Mouse (Mus musculus) layer of hippocampus, postnatal 36 days (tissue): ENCODE measurements around the gene Foxo4. TPM values are rescaled to one million over a fixed set of nuclear protein-coding genes. Genes with fewer than 3 reads are reported as not detected.
A peak's percentile ranks its signal among the peaks of the same experiment; 100 is the strongest.

Experiments
- DNase-seq, 2 experiments: peaks; one replicate each; pipeline ENCODE4 v3.0.0; 2022
- total RNA-seq, 2 experiments: library from RNA; stranded (reverse); gene quantifications; 2 replicates each; pipeline ENCODE4 v1.2.3; 2021

Foxo4 gene
- total RNA-seq = 10 to 100 TPM; 21.3 to 25.4 TPM

- peak; percentile 81 to 85 for DNase-seq
Observed at GRCm38 (mm10) chrX:101253952-101254729, at the start of gene Foxo4. Gene Foxo4, plus strand, starts transcription at chrX:101254528.

- peak; percentile 87 for DNase-seq
Observed at GRCm38 (mm10) chrX:101221834-101222795, 32.2 kb upstream of the Foxo4 start, which contains the start of gene Snx12. Gene Snx12, minus strand, starts transcription at chrX:101222563.

- no peak for DNase-seq
Observed at GRCm38 (mm10) chrX:101222796-101223162, 31.5 kb upstream of the Foxo4 start.

GRCm38 (mm10) chrX:101245011-101245410 is 9.3 kb upstream of the Foxo4 start:
- no peak for DNase-seq

DNA sequence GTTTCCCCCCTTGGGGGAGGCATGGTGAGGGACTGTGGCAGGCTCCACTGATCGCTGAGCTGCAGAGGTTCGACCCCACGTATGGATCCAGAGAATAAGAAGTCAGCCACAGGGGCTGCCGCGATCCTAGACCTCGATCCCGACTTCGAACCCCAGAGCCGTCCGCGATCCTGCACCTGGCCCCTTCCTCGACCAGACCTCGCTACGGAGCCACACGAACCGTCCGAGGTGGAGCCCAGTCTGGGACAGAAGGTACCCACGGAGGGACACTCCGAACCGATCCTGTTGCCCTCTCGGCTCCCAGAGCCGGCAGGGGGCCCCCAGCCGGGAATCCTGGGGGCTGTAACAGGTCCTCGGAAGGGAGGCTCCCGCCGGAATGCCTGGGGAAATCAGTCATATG is 412 bp downstream of the Foxo4 start:
- DNase-seq = no peak

DNA sequence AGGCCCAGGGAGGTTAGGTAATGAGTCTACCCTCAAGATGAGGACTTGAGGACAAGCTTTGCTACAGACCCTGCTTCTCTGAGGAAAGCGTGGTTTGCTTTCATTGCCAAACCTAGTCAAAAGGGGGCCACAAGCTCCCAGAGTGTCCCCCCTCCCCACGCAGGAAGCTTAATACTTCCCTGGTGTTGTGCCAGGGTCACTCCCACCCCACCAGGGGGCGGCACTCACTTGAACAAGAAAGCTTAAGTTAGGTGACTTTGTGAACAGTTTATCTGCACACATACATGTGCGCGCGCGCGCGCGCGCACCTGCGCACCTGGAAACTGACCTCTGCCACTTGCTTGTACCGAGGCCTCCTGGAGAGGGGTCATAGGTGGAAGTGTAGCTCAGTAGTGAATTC is 2.3 kb downstream of the Foxo4 start:
- no peak for DNase-seq

GRCm38 (mm10) chrX:101260441-101261325 is 6.4 kb downstream of the Foxo4 start:
- DNase-seq = no peak

DNA sequence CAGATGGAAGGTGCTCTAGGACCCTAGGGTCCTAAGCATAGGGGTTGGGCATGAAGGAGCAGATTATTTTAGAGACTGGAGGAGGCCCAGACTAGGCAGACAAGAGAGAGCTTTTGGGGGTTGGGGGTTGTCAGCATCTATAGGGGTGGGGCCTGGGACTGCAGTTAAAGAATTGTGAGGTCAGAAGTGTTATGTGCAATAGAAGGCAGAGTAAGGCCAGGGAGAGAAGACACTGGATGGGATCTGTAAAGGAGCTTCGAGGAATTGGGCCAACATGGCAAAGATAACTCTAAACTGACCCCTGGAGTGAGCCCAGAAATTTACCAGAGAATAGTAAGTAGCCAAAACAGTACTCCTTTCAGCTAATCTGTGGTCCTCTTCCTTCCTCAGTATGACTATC is 9.6 kb downstream of the Foxo4 start, which contains the start of gene Gm614:
Gene Gm614 (minus strand): TSS at position 101 of the 400 bp plus-strand sequence.
- DNase-seq = no peak

- DNase-seq = no peak
Observed at GRCm38 (mm10) chrX:101266631-101267030, 12.3 kb downstream of the Foxo4 start.

- no peak for DNase-seq
Observed at GRCm38 (mm10) chrX:101268025-101268754, 13.9 kb downstream of the Foxo4 start, which contains the start of gene Il2rg. Gene Il2rg, minus strand, starts transcription at chrX:101268255.

DNA sequence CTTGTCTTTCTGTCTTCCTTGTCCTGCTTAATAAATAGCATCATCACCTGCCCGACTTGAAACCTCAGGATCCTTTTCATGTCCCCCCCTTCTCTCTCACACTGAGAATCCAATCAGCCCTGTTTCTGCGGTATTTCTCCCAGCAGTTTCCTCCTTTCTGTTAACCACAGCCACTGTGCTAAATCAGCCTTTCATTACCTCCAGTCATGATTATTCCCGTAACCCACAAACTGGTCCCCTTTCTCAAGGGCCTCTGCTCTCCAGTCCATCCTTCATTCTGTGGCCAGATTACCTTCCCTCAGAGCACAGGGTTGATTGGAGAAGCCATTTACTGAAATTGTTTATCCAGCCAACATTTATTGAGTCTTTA is 14.4 kb downstream of the Foxo4 start, which contains the start of gene Gm20489:
Gene Gm20489 (minus strand): TSS at position 269 of the 370 bp plus-strand sequence.
- DNase-seq = no peak

DNA sequence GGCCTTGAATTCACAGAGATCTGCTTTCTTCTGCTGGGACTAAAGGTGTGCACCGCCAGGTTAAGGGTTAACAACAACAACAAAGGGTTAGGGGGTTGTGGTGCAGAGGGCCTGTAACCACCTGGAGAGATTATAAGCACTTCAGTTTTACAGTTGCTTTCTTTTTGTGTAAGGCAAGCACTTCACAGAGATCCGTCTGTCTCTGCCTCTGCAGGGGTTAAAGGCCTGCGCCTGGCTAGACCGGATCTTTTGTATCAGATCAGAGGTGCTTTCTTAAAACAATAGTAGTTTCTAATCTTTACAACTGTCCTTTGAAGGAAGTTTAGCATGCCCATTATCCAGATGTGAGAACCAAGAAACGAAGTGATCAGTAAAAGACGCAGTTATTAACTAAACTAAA is 19.1 kb downstream of the Foxo4 start:
- DNase-seq = no peak

DNA sequence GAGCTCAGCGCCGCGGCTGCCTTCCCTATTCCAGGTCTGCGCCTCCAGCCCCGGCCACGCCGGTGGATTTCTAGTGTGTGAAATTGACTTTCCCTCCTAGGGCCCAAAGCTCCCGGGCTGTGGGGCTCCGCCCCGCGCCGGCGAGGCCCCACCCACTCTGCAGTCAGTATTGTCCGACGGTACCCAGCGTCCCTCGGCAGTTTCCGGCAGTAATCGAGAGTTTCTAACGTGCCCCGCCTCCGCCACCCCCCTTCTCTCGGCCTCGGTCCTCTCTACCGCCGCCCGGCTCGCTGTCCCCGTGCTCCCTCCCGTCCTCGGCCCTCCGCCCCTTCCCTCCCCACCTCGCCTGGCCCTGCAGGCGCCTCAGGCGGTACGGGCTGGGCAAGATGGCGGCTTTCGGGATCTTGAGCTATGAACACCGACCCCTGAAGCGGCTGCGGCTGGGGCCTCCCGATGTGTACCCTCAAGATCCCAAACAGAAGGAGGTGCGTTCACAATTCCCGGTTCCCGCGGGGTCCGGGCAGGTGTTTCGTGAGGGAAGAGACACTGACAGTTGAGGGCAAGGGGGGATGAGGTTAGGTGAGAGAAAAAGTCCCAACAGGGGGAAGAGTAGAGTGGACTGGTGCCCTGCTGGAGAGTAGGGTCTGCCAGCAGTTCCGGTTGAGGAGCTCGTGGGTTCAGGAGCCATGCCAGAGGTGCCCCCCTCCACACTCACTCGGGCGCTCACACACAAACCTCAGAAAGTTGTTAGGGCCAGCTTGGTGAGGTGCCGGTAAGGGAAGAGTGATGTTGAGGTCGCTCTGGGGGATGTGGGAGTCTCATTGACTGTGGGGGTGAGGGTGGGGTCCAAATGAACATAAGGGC is 19.8 kb downstream of the Foxo4 start, which contains the start of gene Med12:
Gene Med12 (plus strand): TSS at position 156 of the 864 bp plus-strand sequence.
- DNase-seq = peak; percentile 81

DNA sequence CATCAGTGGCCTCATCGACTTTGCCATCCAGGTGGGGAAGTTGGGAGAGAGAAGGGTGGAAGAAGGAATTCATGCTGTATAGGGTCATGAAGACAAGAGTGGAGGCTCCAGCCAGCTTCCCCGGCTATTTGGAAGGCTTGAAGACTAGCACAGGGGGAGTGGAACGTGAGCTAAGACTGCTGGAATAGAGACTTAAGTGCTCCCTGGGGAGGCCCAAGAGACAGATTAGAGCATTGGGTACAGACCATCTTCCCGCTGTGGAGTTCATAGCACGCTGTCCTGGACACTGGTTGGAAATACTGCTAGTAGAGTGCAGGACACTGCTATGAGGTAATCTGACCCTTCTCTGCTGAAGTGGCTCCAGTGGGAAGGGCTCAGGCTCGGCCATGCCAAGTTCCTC is 28.5 kb downstream of the Foxo4 start:
- no peak for DNase-seq

- DNase-seq = no peak
Observed at GRCm38 (mm10) chrX:101285534-101285933, 31.2 kb downstream of the Foxo4 start.

DNA sequence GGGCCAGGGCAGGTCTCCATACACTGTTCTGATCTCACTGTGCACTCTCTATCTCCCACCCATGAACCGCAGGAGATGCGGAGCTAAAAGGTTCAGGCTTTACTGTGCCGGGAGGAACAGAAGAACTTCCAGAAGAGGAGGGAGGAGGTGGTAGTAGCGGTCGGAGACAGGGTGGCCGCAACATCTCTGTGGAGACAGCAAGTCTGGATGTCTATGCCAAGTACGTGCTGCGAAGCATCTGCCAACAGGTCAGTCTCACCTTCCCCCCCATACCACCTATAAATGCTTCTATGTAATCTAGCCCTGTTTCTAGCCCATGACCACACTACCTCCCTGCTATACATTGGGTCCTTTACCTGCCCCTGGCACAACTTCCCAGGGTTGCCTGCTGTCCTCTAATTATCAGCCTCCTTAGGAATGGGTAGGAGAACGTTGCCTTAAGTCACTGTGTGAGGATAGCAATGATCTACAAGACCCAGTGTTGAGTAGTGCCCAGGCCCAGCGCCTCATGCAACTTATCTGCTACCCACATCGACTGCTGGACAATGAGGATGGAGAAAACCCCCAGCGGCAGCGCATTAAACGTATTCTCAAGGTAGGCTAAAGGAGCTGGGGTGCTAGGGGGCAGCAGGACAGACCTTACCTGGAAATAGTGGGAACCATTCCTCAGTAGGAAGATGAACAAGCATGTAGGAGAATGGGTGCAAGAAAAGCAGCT is 31.8 kb downstream of the Foxo4 start:
- no peak for DNase-seq

DNA sequence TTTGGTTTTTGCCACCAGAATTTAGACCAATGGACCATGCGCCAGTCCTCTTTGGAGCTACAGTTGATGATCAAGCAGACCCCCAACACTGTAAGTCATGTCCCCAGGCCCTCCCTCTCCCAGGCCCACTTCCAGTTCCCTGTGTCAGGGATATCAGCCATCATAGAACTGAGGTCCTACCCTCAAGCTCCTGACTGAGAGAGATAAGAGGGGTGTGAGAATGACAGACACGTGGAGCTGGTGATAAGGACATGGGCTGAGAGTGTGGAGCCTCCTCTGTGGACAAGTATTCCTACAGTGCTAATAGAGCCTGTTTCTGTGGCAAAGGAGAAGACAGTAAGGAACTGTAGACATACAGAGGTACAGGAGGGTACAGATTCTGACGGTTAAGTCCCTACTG is 33.2 kb downstream of the Foxo4 start:
- DNase-seq = no peak

DNA sequence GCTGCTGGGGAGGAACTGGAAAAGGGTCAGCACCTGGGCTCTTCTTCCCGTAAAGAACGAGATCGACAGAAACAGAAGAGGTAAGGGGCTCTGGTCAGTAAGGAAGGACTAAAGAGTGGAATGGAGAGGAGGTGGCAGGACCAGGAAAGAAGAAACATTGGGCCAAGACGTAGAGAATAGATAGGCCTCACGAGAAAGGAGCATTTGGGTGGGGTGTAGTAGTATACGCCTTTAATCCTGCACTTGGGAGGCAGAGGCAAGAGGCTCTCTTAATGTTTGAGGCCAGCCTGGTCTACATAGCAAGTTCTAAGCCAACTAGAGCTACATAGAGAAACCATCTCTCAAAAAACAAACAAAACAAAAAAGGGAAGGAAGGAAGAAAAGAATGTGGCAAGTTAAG is 34.1 kb downstream of the Foxo4 start:
- DNase-seq = no peak

- no peak for DNase-seq
Observed at GRCm38 (mm10) chrX:101289037-101289436, 34.7 kb downstream of the Foxo4 start.

- no peak for DNase-seq
Observed at GRCm38 (mm10) chrX:101290111-101290510, 35.8 kb downstream of the Foxo4 start.
